Mouse (Mus musculus) embryonic fibroblast, embryonic 13.5 days (primary cell): ENCODE data around the gene Lysmd2.

Source experiments
- CTCF ChIP-seq: IDR thresholded peaks from 2 replicates; pipeline ENCODE4 v1.5.1; 2011; ENCODE audit warnings: mild to moderate bottlenecking, control low read depth, low read length, moderate library complexity, borderline replicate concordance; ENCODE audit not compliant: insufficient read depth
- POLR2A ChIP-seq: IDR thresholded peaks from 2 replicates; pipeline ENCODE4 v1.6.1; 2011; ENCODE audit warnings: low read depth, mild to moderate bottlenecking, control low read depth, low read length, moderate library complexity

DNA sequence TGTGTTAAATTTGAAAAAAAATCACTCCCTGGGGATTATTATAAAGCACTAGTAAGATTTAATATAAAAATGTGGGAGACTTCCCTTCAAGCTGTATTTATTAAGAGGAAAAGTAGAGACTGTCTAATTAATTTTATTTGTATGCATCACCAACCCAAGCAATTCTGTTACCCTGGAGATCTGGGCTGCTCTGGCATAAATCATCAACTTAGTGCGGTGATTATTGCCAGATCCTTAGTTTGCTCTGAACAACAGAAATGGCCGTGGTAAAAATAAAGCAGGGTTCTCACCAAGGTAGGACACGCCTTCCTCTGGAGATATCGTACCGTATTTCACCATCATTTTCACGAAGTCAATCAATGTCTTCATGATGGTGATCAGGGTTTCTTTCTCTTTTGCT, 39.8 kb downstream of the Lysmd2 start:
- no peak for TF ChIP-seq CTCF
- no peak for TF ChIP-seq POLR2A
